Mouse (Mus musculus) telencephalon, adult 2 months (tissue): Measurements from ENCODE around the gene Srcin1.

Experiments used
- DNase-seq: peaks from one replicate; pipeline ENCODE4 v3.0.0-alpha.2; 2011; ENCODE audit warnings: low read depth, low spot score

Gene Srcin1

DNA sequence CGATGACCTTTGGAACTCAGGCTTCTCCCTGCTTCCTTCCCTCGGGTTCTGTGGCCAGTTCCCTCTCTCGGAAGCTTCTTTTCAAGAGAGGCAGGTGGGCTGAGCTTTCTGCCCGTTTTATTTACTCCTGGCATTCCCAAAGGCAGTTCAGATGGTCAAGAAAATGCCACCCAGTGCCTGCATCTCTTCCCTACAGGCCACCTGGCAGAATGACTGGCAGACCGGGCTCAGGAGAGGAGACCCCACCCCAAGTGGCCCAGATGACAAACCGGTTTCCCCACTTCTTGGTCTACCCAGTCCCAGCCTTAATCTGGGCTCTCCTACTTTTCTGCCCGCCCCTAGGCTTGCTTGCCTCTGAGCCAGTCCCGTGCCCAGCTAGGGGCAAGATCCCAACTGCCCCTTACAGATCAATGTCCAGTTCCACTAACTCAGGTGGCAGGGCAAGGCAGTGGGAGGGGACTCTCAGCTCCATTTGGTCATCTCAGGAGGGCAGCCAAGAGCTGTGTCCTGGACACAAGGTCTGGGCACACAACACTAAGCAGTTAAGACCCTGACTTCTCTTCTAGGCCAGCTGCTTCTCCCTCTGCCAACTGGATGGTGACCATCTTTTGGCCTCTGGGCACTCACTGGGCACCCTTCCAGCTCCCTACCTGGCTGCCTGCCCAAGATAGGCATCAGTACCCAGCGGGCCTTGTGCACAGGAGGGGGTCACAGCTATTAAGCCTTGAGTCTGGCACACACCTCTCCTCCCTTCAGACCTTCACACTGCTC, at the start of gene Srcin1:
TSS of gene Srcin1 (minus strand) at position 51 of the 771 bp plus-strand sequence.
- DNase-seq: no peak

DNA sequence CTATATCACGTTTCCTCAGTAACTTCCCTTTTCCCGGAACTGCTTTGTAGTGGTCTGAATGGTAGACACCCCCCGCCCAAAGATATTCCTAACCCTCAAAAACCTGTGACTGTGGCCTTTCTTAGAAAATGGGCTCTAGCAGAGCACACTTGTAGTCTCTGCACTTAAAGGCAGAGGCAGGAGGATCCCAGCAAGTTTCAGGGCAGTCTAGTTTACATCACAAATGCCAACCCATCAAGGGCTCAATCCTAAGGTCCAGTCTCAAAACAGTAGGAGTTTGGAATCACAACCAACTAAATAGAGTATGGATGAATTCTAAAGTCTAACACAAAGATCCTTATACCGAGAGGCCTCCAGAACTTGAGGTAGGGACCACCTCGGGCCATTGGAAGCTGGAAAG, 49.6 kb upstream of the Srcin1 start:
- no peak for DNase-seq

DNA sequence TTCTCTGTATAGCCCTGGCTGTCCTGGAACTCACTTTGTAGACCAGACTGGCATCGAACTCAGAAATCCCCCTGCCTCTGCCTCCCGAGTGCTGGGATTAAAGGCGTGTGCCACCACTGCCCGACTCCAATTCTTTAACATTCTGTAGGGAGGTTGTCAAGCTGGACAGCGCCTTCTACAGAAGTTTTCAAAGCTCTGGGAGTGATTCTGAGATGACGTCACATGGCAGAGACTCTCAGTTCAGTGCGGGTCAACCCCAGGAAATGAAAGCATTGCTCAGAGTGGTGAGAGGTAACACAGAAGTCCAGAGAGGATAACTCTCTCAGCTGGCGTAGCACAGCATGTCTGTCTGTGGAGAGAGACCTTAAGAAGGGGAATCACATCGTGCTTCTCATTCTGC, 47.2 kb upstream of the Srcin1 start:
- DNase-seq: no peak

DNA sequence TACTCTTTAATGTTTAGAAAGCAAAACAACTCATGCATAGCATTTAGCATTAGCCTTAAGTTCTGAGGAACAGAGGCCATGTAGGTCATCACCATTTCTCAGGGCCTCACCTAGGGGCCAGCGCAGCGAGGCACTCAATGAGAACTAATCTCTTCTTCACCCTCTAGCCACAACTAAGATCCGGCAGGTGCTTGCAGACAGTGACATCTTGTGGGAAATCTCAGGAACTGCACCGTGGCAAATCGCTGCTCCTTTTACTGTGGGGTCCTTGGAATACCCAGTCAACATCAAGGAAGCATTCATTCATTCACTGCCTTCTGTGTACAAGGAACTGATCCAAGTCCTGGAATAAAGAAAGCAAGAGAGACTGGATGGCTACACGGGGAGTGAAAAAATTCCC, 46.5 kb upstream of the Srcin1 start:
- no peak for DNase-seq

DNA sequence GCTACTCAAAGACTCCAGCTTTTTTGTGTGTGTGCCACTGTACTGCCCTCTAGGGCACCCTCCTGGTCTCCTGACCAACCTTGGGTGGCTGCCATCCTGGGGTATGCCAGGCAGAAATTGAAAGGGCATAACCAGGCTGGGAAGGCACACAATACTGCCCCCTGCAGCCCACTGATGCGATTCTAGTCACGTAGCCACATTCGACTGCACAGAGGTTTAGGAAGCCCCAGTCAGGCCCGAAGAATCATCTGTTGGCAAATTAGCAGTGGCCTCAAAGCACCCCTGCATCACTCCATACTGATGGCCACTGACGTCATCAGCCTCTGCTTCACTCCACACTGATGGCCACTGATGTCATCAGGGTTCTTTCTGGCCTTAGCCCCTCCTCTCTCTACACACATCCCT, 43.4 kb upstream of the Srcin1 start:
- DNase-seq: no peak

DNA sequence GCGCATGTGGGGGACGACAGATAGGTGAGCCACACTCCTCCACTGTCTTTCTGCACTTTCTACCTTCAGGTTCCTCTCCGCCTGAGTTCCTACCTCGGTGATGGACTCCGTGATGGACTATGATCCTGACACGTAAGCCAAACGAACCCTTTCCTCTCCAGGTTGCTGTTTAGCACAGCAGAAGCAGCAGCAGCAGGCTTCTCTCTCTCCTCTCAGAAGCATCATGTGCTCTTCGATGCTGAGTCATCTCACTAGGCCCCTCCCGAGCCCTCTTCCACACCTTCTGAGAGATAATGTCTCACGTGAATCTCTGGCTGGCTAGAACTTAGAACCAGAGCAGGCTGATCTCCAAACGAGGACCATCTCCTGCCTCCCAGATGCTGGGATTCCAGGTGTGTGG, 42.4 kb upstream of the Srcin1 start:
- DNase-seq: no peak

DNA sequence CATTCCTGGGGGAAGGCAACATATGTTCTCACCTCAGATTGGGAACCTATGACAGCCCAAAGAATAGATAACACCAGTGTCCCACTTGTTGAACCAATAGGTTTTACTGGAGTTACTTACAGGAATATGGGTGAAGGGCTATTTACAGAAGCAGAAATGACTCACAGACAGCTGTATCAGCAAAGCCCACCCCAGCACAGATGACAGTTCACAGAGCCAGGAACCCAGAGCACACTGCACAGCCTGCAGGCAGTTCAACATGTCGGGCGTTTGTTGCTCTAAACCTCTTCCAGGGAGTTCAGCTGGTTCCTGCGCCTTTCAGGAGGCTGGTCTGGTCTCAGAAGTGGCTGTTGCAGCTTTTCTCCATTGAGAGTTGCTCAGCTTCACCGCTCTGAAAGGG, 39.3 kb upstream of the Srcin1 start:
- DNase-seq: no peak

DNA sequence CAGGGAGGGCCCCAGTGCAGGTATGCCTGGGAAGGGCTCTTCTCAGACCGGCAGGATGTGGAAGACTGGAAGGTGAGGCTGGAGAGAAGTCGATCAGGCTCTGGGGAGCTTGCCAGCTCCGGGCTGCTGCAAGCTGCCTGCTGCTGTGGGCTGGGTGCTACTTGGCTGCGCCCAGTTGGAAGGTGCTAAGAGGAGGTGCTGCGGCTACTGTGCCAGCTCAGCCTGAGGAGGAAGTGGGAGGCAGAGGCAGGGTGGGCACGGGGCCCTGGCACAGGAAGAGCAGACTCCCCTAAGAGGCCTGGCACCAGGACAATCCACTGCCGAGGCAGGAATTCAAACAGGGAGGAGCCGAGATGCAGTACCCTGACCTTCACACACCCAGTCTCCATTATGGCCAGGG, 35.1 kb upstream of the Srcin1 start:
- peak; percentile 91 for DNase-seq

DNA sequence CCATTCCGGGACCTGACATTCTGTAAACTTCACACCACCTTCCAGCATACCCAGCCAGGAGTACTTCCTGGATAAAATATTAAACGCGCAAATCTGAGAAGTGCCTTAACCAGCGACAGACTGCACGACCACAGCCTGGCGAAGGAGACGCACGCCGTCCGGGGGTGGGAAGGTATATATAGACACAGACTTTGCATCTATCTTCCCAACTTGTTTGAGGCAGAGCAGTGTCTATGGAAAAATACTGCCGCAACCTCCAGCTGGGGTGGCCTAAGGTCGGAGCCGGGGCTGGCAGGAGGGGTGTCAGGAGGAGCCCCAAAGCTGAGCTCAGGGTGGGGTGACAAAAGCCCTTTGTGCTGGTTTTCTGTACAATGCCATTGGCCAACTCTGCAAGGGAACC, 33.8 kb upstream of the Srcin1 start:
- peak; percentile 81 for DNase-seq

DNA sequence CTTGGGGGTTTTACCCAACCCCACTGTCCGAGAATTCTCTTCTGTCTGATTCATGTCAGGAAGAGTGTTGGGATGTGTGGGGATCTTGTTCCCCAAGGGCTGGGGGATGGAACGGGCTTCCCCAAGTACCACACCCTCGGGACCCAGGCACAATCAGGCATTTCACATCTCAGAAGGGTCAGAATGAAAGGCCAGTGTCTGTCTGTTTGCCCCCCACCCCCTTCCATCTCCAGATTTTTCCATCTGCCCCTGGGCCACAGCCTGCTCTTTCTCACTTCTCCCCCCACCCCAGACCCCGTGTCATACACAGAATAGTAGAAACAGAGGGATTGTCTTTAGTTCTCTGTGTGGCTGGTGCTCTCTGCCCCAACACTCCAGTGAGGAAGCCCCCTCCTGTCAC, 32.9 kb upstream of the Srcin1 start:
- no peak for DNase-seq

DNA sequence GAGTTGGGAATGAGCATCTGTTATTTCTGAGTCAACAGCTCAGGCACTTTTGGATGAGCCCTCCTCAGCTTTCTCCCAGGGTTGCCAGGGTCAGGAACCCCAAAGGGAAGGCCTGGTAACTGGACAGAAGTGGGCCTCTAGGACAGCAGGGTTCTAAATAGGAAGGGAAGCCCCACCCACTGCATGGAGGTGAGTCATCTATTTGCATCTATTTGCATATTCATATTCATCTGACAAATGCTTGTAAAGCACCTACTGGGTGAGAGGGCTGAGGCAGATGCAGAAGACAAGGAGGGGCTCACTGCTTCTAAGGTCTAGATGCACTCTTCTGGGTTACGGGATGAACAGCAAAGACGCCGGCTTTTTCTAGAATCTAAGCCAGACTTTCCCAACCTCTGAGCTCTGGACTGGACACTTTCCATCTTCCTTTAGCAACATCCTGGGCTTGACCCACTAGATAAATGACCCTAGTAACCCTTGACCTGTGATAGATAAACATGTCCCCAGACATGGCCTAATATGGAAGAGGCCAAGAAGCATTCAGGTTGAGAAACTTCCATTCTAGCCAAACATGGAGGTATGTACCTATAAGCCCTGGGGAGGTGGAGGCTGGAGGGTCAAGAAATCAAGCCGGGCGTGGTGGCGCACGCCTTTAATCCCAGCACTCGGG, 31.2 kb upstream of the Srcin1 start:
- DNase-seq: no peak

DNA sequence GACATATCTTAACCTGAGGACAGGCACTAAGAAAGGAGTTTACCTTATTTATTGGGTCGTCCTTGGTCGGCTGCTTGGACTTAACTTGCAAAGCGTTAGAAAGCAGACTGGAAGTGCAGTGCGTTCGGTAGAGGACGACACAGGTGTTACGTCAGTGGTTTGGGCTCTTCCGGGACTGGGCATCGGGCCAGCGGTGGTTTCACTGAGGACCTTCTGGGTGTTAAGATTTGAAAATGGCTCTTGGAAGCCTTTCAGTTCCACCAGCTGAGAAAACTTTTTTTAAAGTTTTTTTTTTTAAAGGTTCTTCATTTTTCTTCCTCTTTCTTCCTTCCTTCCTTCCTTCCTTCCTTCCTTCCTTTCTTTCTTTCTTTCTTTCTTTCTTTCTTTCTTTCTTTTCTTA, 27.9 kb upstream of the Srcin1 start:
- no peak for DNase-seq

DNA sequence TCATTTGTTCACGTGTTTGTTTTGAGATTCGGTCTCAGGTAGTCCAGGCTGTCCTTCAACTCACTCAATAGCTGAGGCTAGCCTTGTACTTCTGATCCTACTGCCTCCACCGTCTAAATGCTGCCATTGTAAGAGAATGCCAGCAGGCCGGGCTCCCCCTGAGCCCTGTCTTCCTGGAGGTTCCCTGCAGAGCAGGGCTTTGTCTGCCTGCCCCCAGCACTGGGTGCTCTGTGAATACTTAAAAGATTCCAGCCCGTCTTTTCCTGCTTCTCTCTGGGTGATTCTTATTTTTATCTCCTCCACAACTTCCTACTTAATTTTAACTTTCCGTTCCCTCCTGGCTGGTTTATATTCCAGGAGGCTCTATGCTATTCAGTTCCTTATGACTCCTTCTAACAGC, 26.2 kb upstream of the Srcin1 start:
- DNase-seq: no peak

DNA sequence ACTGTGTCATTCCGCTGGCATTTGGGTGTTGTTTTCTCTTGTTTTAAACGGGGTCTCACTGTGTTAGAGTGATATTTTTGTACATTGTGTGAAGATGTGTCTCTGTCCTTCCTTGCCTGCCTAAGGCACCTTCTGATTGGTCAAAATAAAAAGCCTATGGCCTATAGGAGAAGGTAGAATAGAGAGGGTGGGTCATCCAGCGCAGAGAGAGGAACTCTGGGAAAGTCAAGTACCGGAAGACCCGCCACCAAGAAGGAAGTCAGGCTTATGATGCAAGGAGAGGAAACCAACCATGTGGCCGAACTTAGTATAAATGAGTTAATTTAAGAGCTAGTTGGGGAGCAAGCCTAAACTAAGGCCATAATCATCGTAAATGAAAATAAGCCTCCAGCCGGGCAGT, 23.1 kb upstream of the Srcin1 start:
- DNase-seq: no peak

DNA sequence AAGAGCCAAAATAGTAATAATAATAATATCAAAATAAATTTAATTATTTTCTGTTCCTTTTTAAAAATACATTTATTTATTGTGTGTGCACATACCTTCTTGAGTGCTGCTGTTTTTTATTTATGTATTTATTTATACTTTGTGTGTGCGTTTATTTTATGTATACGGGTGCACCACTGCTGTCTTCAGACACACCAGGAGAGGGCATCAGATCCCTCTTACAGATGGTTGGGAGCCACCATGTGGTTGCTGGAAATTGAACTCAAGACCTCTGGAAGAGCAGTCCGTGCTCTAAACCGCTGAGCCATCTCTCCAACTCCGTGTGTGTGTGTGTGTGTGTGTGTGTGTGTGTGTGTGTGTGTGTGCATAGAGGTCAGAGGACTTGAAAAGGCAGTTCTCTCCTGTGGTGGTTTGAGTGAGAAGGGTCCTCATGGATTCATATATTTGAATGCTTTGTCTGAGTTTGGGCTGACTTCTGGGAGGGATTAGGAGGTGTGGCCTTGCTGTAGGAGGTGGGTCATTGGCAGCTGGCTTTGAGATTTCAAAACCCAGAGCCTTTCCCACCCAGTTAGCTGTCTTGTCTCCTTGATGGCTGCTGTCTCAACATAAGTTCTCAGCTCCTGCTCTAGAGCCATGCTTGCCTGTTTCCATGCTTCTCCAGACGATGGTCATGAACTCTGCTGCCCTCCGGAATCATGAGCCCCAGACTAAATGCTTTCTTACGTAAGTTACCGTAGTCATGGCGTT, 22.1 kb upstream of the Srcin1 start:
- DNase-seq: no peak

DNA sequence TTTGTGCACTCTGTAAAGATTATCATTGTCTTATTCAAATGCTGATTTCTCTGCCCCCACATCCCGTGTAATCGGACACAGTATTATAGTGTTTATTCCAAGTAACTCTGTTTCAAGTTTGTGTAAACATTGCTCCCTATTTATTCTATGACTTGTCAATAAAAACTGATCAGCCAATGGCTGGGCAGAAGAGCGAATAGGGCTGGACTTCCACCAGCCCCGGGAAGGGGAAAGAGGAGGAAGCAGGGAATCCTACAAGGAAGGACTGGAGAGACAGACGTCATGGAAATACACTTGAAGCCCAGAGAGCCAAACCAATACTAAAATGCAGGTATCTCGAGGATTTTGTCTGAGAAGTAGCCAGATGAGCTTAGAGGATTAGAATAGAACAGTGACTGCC, 18.1 kb upstream of the Srcin1 start:
- no peak for DNase-seq

DNA sequence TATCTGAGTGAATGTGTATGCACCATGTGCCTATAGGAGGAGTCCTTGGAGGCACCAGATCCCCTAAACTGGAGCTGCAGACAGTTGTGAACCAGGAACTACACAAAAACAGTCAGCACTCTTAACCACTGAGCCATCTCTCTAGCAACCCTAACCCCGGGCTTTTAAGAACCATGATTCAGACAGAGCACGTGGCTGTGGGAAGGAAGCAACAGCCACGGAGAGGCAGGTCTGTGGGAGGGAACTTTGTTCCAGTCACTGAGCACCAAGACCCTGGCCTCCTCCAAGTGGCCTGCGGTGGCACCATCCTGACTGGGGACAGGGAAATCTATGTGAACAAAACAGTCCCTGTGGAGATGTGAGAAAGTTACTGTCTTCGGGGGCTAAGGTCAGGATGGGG, 15.9 kb upstream of the Srcin1 start:
- no peak for DNase-seq

DNA sequence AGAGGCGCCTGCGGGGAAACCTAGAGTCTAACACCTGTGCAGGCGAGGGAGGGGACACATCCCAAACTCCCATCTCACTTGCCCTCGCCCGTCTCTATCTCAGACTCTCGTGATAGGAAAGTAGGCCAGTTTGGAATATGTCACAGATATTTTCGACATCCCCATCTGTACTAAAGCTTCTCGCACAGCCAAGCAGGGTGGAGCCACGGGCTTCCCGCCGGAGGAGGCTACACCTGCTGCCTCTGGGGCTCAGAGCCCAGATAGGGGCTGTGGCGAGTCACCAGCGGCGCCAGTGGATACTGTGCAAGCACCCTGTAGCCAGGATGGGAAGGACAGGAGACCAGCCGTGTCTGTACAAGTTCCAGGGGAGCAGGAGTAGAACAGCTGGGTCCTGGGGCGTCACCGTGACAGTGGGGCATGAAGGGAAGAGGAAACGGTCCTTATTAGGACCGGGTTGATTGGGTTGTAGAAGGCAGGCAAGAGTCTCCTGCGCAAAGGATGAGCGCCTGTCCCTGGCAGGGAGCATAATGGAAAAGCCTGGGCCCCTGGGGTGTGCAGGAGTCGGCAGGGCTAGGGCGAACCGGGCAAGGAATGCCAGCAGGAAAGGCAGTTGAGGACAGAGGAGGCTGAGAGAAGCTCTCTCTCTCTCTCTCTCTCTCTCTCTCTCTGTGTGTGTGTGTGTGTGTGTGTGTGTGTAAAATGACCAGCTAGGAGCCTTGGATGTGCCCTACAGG, 14.4 kb upstream of the Srcin1 start:
- peak; percentile 74 for DNase-seq

DNA sequence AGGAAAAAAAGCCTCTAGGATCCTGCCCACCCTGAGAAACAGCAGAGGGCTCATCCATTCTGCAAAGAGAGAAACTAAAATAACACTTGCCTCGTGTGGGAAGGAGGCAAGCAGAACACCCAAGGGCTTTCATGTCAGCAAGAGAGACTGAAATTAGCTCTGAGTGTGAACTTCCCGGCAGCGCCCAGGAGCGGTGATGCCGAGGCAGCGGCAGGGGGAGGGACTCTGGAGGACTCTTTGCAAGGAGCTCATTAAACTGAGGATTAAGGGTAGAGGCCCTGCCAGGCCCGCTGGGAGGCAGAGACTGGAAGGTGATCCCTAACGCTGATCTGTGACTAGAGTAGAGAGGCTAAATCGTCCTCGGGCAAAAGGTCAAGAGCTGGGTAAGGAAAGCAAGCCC, 13.2 kb upstream of the Srcin1 start:
- peak; percentile 80 for DNase-seq

DNA sequence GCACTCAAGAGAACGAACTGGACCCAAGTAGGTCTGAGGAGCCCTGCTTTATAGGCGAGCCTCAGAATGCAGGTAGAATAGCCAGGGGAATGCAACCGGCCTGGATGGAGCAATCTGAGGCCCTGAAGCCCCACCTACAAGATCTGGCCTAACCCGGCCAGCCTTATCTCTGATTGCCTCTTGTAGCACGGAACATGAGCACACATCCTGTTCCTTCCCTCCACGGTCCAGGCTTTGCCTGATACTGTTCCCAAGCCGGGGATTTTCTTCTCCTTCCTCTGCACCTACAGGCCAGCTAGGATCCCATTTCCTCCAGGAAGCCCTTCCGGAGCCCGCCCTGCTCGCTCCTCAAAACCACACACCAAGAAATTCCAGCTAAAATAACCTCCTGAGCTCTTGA, 9.9 kb upstream of the Srcin1 start:
- no peak for DNase-seq

DNA sequence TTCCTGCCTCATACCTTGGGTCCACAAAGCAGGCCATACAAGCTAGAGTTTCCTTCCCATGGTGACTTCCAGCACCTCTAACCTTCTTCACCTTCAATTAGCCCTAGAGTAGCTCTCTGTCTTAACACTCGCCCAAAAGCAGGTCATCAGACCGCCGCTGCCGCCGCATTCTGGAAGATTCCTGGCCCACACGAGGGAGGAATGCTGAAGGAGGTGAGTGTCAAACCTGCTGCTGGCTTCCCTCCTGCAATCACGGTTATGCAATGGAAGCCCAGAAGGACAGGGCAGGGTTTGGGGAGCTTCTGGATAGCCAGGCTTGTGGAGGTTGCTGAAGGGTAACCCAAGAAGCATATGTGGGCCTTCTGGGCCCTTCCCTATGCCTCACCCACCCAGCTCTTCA, 8.5 kb upstream of the Srcin1 start:
- DNase-seq: no peak
